Mouse (Mus musculus): ENCODE measurements around the gene Olfr1313. TPM values are rescaled to one million over a fixed set of nuclear protein-coding genes. Genes with fewer than 3 reads are reported as not detected.

The Olfr1313 gene
- polyA plus RNA-seq (2017; shearing (Covaris generic)) = not detected

DNA sequence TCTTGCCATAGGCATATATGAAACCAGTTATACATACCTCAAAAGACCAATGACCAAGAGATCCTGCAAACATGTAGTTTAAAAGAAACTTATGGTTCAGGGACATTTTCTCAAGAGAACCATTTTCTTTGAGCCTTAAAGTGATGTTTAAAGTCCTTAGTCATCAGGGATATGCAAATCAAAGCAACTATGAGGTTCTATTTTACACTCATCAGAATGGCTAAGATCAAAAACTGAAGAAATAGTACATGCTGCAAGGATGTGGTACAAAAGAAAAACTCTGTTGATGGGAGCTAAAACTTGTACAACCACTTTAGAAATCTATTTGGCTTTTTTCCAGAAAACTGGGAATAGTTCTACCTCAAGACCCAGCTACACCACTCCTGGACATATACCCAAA lies at the start of gene Olfr1313:
Gene Olfr1313 (minus strand): TSS at position 101 of the 400 bp plus-strand sequence.

DNA sequence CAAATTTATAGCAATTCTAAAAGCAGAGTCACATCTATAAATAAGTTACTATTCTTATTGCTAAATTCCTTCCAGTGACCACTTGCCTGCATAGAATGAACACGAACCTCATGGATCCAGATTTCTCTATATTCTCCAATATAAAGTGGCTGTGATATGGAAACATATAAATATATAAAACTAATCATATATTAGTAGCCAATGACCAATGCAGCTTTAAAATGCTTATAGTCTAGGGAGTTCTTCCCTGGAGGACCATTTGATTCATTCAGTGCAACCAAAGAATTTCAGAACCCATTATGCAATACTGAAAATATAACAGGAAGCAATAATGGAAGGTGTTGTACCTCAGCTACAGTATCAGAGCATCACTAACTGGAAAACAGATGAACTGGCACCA lies 37.7 kb upstream of the Olfr1313 start, which contains the start of gene Olfr1315-ps1:
Gene Olfr1315-ps1 (minus strand): TSS at position 101 of the 400 bp plus-strand sequence.

DNA sequence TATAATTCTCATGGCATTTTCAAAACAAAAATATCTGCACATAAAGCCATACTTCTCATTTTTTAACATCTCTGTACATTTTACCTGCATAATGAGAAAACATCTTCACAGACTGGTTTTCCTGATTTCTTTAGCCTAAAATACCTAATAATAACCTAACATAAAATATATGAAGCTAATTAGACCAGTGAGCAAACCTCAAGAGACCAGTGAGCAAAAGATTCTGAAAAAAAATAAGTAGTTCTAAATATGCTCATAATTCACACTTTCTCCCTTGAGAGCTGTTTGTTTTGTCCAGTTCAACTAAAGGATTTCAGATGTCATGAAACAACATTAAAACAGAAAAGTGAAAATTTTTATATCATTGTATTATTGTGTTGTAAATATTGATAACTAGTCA lies 19.0 kb upstream of the Olfr1313 start, which contains the start of gene Olfr1314:
Gene Olfr1314 (minus strand): TSS at position 101 of the 400 bp plus-strand sequence.

DNA sequence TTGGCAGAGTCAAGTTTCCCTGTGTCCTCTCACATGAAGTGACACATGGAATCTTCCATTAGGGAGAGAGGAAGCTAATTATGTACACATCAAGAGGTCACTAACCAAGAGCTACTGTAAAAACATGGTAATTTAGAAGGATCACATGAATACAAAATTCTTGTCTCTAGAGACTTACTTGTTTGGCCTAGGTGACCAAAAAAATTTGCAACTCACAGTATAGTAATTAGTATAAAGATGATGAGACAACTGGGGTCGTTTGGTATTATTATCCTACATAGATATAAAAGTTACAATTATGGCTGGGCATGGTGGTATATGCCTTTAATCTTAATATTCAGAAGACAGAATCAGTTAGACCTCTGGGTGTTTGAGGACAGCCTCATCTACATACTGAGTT lies 27.5 kb downstream of the Olfr1313 start, which contains the start of gene Olfr1312:
Gene Olfr1312 (minus strand): TSS at position 101 of the 400 bp plus-strand sequence.

DNA sequence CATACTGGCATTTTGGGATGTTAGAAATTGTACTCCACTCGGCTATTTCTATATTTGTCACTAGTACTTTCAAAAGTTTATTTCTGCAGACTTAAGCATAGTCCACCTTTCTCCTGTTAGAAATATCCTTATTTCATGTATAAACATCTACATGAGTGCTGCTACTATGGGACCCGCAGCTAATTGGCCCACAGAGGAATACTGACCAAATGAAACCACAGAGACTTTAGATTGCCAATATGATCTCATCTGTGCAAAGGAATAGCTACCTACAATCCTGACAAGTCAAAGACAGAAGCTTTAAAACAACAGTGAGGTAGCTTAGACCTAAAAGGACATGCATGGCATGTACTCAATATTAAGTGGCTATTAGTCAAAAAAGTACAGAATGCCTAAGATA lies 53.3 kb downstream of the Olfr1313 start, which contains the start of gene Olfr1311:
Gene Olfr1311 (minus strand): TSS at position 101 of the 400 bp plus-strand sequence.

Other genes starting within 250 kb of the Olfr1313 start
- not detected for gene Olfr1305, start 200.7 kb downstream of the Olfr1313 start, polyA plus RNA-seq (2017; shearing (Covaris generic))
- gene Olfr1306, start 161.6 kb downstream of the Olfr1313 start, polyA plus RNA-seq (2017; shearing (Covaris generic)) = not detected
- gene Olfr1307, start 128.4 kb downstream of the Olfr1313 start, polyA plus RNA-seq (2017; shearing (Covaris generic)) = 0.05 TPM
- not detected for gene Olfr1308, start 112.9 kb downstream of the Olfr1313 start, polyA plus RNA-seq (2017; shearing (Covaris generic))
- gene Olfr1309, start 87.6 kb downstream of the Olfr1313 start, polyA plus RNA-seq (2017; shearing (Covaris generic)) = not detected
- gene Olfr1310, start 65.1 kb downstream of the Olfr1313 start, polyA plus RNA-seq (2017; shearing (Covaris generic)) = not detected
- gene Olfr1311, start 53.4 kb downstream of the Olfr1313 start, polyA plus RNA-seq (2017; shearing (Covaris generic)) = not detected
- 0.11 TPM for gene Olfr1312, start 27.6 kb downstream of the Olfr1313 start, polyA plus RNA-seq (2017; shearing (Covaris generic))
- not detected for gene Olfr1314, start 18.9 kb upstream of the Olfr1313 start, polyA plus RNA-seq (2017; shearing (Covaris generic))
- not detected for gene Olfr1315-ps1, start 37.6 kb upstream of the Olfr1313 start, polyA plus RNA-seq (2017; shearing (Covaris generic))
- not detected for gene Olfr1316, start 57.1 kb upstream of the Olfr1313 start, polyA plus RNA-seq (2017; shearing (Covaris generic))
- gene Olfr1317, start 62.5 kb upstream of the Olfr1313 start, polyA plus RNA-seq (2017; shearing (Covaris generic)) = not detected
- gene Olfr1318, start 76.4 kb upstream of the Olfr1313 start, polyA plus RNA-seq (2017; shearing (Covaris generic)) = not detected
- gene Lpcat4, start 161.6 kb upstream of the Olfr1313 start, polyA plus RNA-seq (2017; shearing (Covaris generic)) = 86.2 TPM
- gene Nutm1, start 181.4 kb upstream of the Olfr1313 start, polyA plus RNA-seq (2017; shearing (Covaris generic)) = not detected
- gene Nop10, start 184.1 kb upstream of the Olfr1313 start, polyA plus RNA-seq (2017; shearing (Covaris generic)) = 155 TPM
- gene Slc12a6, start 188.0 kb upstream of the Olfr1313 start, polyA plus RNA-seq (2017; shearing (Covaris generic)) = 51.9 TPM
- not detected for gene Gm21985, start 188.5 kb upstream of the Olfr1313 start, polyA plus RNA-seq (2017; shearing (Covaris generic))

All from naive thymus-derived CD4-positive, alpha-beta T cell, adult 5 months (primary cell).